Mouse (Mus musculus): ENCODE data around the gene Fam243. TPM values are rescaled to one million over a fixed set of nuclear protein-coding genes. Genes with fewer than 3 reads are reported as not detected.

Fam243 gene
- polyA plus RNA-seq, 1 experiment from 2014 or later, result not detected

DNA sequence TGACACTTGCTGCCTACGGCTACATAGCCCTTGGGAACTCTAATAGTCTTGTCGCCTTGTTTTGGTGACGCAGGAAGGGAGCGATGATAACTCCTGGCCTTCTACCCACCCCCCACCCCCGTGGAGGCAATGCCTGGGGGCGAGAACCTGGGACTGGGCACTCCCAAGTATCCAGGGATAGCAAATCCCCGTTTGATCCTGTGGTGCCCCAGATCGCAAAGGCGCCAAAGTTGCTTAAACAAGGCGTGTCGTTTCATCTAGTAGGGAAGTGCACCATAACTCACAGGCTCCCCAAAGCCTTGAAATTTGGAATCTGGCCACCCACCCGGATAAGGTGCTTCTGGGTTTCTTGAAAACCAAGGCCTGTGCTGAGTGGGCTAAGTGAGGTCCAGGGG is 19.8 kb downstream of the Fam243 start:
- Histone ChIP-seq H3K9ac (peak overlapping the region; percentile 87), H3K36me3 (peaks cover 12% of the 10 kb centered on the region), H3K4me2 (peak overlapping the region; percentile 91), H3K9me3 (replicated peaks) (no peaks in the 10 kb centered on the region), H3K27me3 (replicated peaks) (no peaks in the 10 kb centered on the region), H3K4me1 (replicated peaks) (peaks cover 15% of the 10 kb centered on the region), H3K4me3 (peak overlapping the region; percentile 77), H3K27ac (ENCODE audit: poor library complexity, severe bottlenecking) (peak overlapping the region; percentile 72)
- peak; percentile 73; the same call in 1 of the 2 replicates for ATAC-seq (ENCODE audit: insufficient number of reproducible peaks, low FRiP score)
- 1% methylated on average over 12 of the region's 12 CpGs for WGBS

DNA sequence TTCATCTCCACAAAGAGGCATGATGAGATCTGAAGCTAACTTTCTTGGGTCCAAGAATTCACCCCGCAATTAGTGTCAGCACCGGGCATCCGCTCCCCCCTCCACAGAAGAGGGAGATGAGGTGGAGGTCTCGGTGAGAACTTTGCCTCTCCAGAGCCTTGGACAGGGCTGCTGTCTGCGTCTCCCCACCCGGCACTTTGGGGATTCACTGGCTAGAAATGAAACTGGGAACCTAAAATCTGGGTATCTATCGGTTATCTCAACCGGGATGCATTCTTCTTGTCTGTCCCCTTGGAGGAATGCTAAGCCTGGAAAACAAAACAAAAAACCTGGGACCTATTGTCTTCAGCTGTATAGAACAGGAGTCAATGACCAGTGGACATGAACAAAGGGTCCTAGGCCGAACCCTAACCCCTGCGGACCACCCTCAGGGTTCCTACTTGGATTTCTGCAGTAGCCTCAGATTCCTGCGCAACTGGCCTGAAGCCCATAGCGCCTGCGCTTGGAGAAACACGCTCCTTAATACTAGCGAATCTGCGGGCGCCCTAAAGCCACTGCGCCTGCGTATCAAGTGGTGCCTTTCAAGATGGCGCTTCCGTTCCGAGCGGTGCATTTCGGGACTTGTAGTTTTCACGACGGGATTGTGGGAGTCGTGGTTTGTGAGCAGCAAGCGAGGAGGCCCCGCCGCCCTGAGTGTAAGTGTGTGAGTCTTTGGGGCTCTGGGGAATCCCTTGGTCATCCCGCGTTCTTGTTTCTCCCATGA is 20.4 kb downstream of the Fam243 start, which contains the start of gene Smim11:
TSS of gene Smim11 (plus strand) at position 638 of the 763 bp plus-strand sequence.
- Histone ChIP-seq H3K36me3 (peaks cover 6% of the 10 kb centered on the region), H3K27me3 (replicated peaks) (no peaks in the 10 kb centered on the region), H3K9ac (peak within 1 kb of the TSS; percentile 87), H3K9me3 (replicated peaks) (no peaks in the 10 kb centered on the region), H3K4me2 (peak within 1 kb of the TSS; percentile 91), H3K4me1 (replicated peaks) (peaks cover 16% of the 10 kb centered on the region), H3K4me3 (peak within 1 kb of the TSS; percentile 77), H3K27ac (ENCODE audit: poor library complexity, severe bottlenecking) (peak within 1 kb of the TSS; percentile 72)
- ATAC-seq (ENCODE audit: insufficient number of reproducible peaks, low FRiP score), result peak; percentile 90
- 9% methylated on average over 32 of the region's 32 CpGs for WGBS

DNA sequence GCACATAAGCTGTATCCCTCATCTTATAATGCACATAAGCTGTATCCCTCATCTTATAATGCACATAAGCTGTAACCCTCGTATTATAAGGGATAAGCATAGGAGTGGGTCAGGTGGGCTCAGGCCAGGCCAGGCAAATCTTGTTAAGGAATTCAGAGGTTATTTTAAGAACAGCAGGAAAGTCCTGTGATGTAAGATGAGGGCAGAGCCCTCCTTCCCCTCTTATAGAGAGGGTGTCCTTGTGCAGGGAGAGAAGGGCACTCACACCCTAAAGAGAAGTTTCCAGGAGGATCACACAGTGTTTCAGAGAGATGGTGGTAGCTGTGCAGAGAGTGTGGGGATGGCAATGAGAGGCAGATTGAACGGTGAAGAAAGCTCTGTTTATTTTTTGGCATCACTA is 25.9 kb downstream of the Fam243 start:
- peaks cover 12% of the 10 kb centered on the region for H3K4me1 ChIP-seq (replicated peaks)
- no peak overlapping the region for H3K4me3 ChIP-seq
- H3K27me3 ChIP-seq (replicated peaks), result no peaks in the 10 kb centered on the region
- ATAC-seq (ENCODE audit: insufficient number of reproducible peaks, low FRiP score), result peak; percentile 35; the same call in 1 of the 2 replicates
- whole genome bisulfite sequencing, result 31% methylated on average over 2 of the region's 2 CpGs
- H3K9ac ChIP-seq, result peak overlapping the region; percentile 13; the same call in 1 of the 2 replicates
- H3K9me3 ChIP-seq (replicated peaks), result no peaks in the 10 kb centered on the region
- peak overlapping the region; percentile 29; the same call in 1 of the 2 replicates for H3K4me2 ChIP-seq
- H3K36me3 ChIP-seq, result no peaks in the 10 kb centered on the region
- H3K27ac ChIP-seq (ENCODE audit: poor library complexity, severe bottlenecking), result peak overlapping the region; percentile 69

DNA sequence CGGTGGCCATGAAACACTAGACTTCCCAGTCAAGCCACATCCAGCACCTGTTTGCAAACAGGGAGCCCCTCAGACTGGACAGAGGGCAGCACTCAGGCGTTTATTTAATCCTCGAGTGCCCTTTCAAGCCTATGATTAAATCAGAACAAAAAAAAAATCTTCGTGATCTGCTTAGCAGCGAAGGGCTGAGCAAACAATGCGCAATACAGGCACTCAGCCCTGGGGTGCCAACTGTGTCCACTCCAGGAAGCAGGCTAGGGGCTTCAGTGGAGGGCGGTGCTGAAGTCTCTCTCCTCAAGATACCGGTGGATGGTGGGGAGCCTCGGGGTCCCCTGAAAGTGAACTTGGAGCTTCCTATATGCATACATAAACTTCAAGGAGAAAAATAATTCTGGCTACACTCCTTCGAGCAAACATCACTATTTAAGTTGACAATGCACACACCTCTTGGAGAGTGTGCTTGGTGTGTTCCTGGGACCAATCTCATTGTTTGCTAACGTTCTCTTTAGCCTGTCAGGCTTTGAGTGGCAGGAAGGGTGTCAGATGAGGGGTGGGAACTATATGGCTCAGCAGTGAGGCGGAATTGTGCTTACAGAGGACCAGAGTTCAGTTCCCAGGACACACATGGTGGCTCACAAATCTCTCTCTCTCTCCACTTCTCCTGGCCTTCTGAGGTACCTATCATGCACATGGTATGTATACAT is 26.8 kb downstream of the Fam243 start:
- no peak overlapping the region for H3K27ac ChIP-seq (ENCODE audit: poor library complexity, severe bottlenecking)
- 61% methylated on average over 12 of the region's 12 CpGs for WGBS
- H3K9me3 ChIP-seq (replicated peaks), result no peaks in the 10 kb centered on the region
- no peak overlapping the region for H3K4me3 ChIP-seq
- ATAC-seq (ENCODE audit: insufficient number of reproducible peaks, low FRiP score), result no peak
- no peak overlapping the region for H3K4me2 ChIP-seq
- H3K9ac ChIP-seq, result no peak overlapping the region
- no peaks in the 10 kb centered on the region for H3K27me3 ChIP-seq (replicated peaks)
- H3K36me3 ChIP-seq, result no peaks in the 10 kb centered on the region
- peaks cover 12% of the 10 kb centered on the region for H3K4me1 ChIP-seq (replicated peaks)

DNA sequence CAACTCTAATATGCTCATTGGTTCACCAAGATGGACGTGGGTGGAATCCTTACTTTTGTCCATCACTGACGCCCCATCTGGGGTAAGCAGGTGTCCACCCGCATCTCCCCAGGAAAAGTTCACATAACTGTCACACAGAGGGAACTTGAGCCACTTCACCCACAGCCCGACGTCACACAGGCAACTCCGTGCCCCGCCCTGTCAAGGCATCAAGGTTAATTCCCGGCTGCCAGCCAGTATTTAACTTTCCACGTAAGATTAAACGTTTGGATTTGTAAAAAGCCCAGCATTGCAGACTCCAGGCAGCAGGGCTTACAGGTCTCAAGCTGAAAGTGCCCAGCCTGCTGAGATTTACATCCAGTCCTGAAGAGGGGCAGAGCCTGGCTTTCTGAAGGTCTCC is 29.1 kb downstream of the Fam243 start, which contains the start of gene Kcne2:
TSS of gene Kcne2 (plus strand) at position 289 of the 400 bp plus-strand sequence.
- Histone ChIP-seq H3K27ac (ENCODE audit: poor library complexity, severe bottlenecking) (no peak within 1 kb of the TSS), H3K36me3 (no peaks in the 10 kb centered on the region), H3K27me3 (replicated peaks) (no peaks in the 10 kb centered on the region), H3K4me1 (replicated peaks) (peaks cover 12% of the 10 kb centered on the region), H3K9ac (no peak within 1 kb of the TSS), H3K4me2 (no peak within 1 kb of the TSS), H3K4me3 (no peak within 1 kb of the TSS), H3K9me3 (replicated peaks) (0 out of 2 replicates have a peak, but pooled peaks cover 2% of the 10 kb centered on the region)
- ATAC-seq (ENCODE audit: insufficient number of reproducible peaks, low FRiP score), result no peak
- 68% methylated on average over 10 of the region's 10 CpGs for WGBS

DNA sequence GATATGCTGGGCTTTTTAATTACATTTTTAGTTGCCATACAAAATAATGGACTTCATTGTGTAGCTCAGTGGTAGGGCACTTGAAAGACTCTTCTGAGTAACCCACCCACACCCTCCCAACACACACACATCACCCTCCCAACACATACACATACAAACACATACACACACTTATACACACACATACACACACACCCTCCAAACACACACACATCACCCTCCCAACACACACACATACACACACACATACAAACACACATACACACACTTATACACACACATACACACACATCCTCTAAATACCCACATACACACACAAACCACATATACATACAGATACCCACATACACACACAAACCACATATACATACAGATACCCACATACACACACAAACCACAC is 31.2 kb downstream of the Fam243 start:
- H3K27ac ChIP-seq (ENCODE audit: poor library complexity, severe bottlenecking), result no peak overlapping the region
- no peak for ATAC-seq (ENCODE audit: insufficient number of reproducible peaks, low FRiP score)
- no peaks in the 10 kb centered on the region for H3K27me3 ChIP-seq (replicated peaks)
- no peaks in the 10 kb centered on the region for H3K36me3 ChIP-seq
- no peak overlapping the region for H3K9ac ChIP-seq
- peaks cover 5% of the 10 kb centered on the region for H3K4me1 ChIP-seq (replicated peaks)
- H3K9me3 ChIP-seq (replicated peaks), result 0 out of 2 replicates have a peak, but pooled peaks cover 2% of the 10 kb centered on the region
- H3K4me3 ChIP-seq, result no peak overlapping the region
- no peak overlapping the region for H3K4me2 ChIP-seq

DNA sequence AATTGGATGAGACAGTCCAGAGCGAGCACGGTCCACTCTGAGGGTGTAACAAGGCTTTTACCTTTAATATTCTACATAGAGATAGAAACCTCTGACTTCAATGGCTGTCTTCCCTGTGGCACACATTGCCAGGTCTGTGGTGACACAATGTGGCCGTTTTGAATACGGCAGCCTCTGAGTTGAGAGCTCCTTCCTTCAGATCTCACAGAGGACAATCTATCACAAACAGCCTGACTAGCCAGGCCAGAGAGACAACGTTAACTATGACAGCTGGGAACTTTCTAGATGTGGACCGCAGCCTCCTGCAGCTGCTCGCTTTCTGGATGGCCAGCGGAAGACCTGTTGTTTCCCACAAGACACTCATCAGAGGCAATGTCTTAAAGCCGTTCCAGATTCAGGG is 32.5 kb downstream of the Fam243 start:
- 0 out of 2 replicates have a peak, but pooled peaks cover 2% of the 10 kb centered on the region for H3K9me3 ChIP-seq (replicated peaks)
- H3K4me2 ChIP-seq, result no peak overlapping the region
- no peaks in the 10 kb centered on the region for H3K36me3 ChIP-seq
- H3K4me1 ChIP-seq (replicated peaks), result peaks cover 4% of the 10 kb centered on the region; the same call in 1 of the 2 replicates
- WGBS, result 80% methylated on average over 9 of the region's 9 CpGs
- H3K27me3 ChIP-seq (replicated peaks), result no peaks in the 10 kb centered on the region
- ATAC-seq (ENCODE audit: insufficient number of reproducible peaks, low FRiP score), result no peak
- H3K27ac ChIP-seq (ENCODE audit: poor library complexity, severe bottlenecking), result no peak overlapping the region
- H3K4me3 ChIP-seq, result no peak overlapping the region
- H3K9ac ChIP-seq, result no peak overlapping the region

DNA sequence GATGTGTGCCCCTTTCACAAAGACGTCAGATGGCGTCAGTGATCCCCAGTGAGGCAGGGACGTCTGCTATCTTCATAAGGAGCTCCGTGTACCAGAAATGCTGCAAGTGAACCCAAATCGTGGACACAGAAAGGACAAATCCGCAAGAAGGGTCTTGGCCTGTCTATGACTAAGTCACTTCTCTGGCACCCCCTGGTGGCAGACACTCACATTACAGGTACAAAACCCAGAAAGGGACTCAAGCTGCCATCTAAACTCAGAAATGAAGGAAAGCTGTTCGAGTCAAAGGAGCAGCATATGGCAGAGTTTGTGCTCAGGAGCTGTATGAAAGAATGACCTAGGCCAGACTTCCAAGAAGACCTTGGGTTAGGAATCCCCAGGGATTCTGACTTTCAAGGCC is 34.6 kb downstream of the Fam243 start:
- Histone ChIP-seq H3K4me2 (no peak overlapping the region), H3K4me1 (replicated peaks) (peaks cover 4% of the 10 kb centered on the region; the same call in 1 of the 2 replicates), H3K9me3 (replicated peaks) (0 out of 2 replicates have a peak, but pooled peaks cover 2% of the 10 kb centered on the region), H3K36me3 (no peaks in the 10 kb centered on the region), H3K27ac (ENCODE audit: poor library complexity, severe bottlenecking) (no peak overlapping the region), H3K4me3 (no peak overlapping the region), H3K27me3 (replicated peaks) (no peaks in the 10 kb centered on the region), H3K9ac (no peak overlapping the region)
- no peak for ATAC-seq (ENCODE audit: insufficient number of reproducible peaks, low FRiP score)
- WGBS, result 13% methylated on average over 7 of the region's 7 CpGs

DNA sequence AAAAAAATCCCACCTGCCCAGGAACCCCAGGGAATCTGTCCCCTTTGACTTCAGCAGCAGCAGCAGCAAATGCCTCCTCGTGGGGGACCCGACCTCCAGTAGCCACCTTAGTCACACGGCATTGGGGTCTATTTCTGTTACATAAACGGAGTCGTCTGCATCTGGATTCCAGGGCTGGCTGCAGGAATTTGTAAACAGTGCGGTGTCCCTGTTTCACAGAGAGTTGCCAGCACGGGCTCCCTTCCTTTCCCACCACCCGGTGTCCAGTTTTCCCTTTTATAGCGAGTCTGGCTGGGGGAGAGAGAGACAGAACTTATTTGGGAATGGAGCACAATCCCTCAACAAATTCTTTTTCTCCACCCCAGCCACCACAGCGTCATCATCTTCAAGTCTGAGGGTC is 36.2 kb downstream of the Fam243 start:
- H3K4me1 ChIP-seq (replicated peaks), result peaks cover 4% of the 10 kb centered on the region; the same call in 1 of the 2 replicates
- H3K27me3 ChIP-seq (replicated peaks), result no peaks in the 10 kb centered on the region
- H3K9ac ChIP-seq, result no peak overlapping the region
- H3K9me3 ChIP-seq (replicated peaks), result 0 out of 2 replicates have a peak, but pooled peaks cover 2% of the 10 kb centered on the region
- no peak overlapping the region for H3K27ac ChIP-seq (ENCODE audit: poor library complexity, severe bottlenecking)
- WGBS, result 25% methylated on average over 10 of the region's 10 CpGs
- ATAC-seq (ENCODE audit: insufficient number of reproducible peaks, low FRiP score), result no peak
- no peak overlapping the region for H3K4me2 ChIP-seq
- H3K4me3 ChIP-seq, result no peak overlapping the region
- no peaks in the 10 kb centered on the region for H3K36me3 ChIP-seq

DNA sequence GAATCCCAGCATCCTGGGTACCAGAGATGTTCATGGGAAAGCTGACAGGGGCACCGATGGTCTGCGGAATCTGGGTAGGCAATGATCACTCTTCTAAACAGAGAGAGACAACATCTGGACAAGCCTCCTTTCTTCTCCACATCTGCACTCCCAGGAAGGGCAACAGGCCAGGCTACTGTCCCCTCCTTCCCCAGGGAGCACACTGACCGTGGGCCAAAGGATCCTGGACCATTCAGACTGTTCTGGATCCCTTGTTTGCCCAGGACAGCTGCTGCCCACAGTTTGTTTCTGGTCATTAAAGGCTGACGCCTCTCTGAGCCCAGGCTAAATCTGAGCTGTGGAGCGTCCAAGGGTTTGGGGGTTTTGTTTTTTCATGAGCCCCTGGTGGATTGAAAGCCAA is 38.6 kb downstream of the Fam243 start:
- no peaks in the 10 kb centered on the region for H3K36me3 ChIP-seq
- no peak overlapping the region for H3K4me2 ChIP-seq
- H3K4me1 ChIP-seq (replicated peaks), result peaks cover 4% of the 10 kb centered on the region; the same call in 1 of the 2 replicates
- 89% methylated on average over 5 of the region's 5 CpGs for WGBS
- H3K27ac ChIP-seq (ENCODE audit: poor library complexity, severe bottlenecking), result no peak overlapping the region
- no peak overlapping the region for H3K9ac ChIP-seq
- no peaks in the 10 kb centered on the region for H3K27me3 ChIP-seq (replicated peaks)
- H3K4me3 ChIP-seq, result no peak overlapping the region
- no peaks in the 10 kb centered on the region for H3K9me3 ChIP-seq (replicated peaks)
- ATAC-seq (ENCODE audit: insufficient number of reproducible peaks, low FRiP score), result no peak

DNA sequence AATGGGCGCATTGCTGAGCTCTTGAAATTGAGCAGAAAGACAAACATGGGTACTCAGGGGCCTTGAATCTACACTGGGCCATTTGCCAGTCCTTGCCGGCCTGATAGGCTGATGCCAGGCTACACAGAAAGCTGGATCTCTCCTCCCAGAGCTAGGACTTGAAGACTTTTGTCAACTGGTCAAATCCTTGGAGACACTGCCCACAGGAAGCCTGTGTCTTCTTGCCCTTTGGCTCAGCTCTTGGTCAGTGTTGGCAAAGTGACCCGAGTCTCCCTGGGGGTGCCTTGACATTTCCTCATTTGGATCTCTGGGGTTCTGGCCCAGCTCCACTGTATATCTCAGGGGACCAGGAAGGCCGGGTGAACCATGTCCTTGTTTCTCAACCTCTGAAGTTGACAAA is 45.7 kb downstream of the Fam243 start:
- 79% methylated on average over 4 of the region's 4 CpGs for WGBS
- H3K9me3 ChIP-seq (replicated peaks), result no peaks in the 10 kb centered on the region
- H3K9ac ChIP-seq, result no peak overlapping the region
- no peak overlapping the region for H3K27ac ChIP-seq (ENCODE audit: poor library complexity, severe bottlenecking)
- no peak overlapping the region for H3K4me3 ChIP-seq
- no peak overlapping the region for H3K4me2 ChIP-seq
- 0 out of 2 replicates have a peak, but pooled peaks cover under 1% of the 10 kb centered on the region for H3K27me3 ChIP-seq (replicated peaks)
- H3K4me1 ChIP-seq (replicated peaks), result no peaks in the 10 kb centered on the region
- no peaks in the 10 kb centered on the region for H3K36me3 ChIP-seq
- ATAC-seq (ENCODE audit: insufficient number of reproducible peaks, low FRiP score), result no peak
